Mouse (Mus musculus): ENCODE data around the gene Bclaf3. TPM values are rescaled to one million over a fixed set of nuclear protein-coding genes. Genes with fewer than 3 reads are reported as not detected.

Gene Bclaf3
- 4.6 TPM for polyA plus RNA-seq (2014; fragmentation: Illumina TruSeq; extraction: RNeasy Lipid Tissue Mini Kit (QIAGEN cat#74804); ENCODE audit: insufficient read depth, low read depth, low replicate concordance)

GRCm38 (mm10) chrX:159526388-159526787, at the start of gene Bclaf3:
Bclaf3 (plus strand) TSS chrX:159526688.

GRCm38 (mm10) chrX:159626907-159627587, 100.6 kb downstream of the Bclaf3 start, which contains the start of gene Sh3kbp1:
Sh3kbp1 (plus strand) TSS chrX:159627272.

Other genes starting within 250 kb of the Bclaf3 start
- gene Eif1ax, start 154.5 kb upstream of the Bclaf3 start, polyA plus RNA-seq (2014; fragmentation: Illumina TruSeq; extraction: RNeasy Lipid Tissue Mini Kit (QIAGEN cat#74804); ENCODE audit: insufficient read depth, low read depth, low replicate concordance): 47.7 TPM
- gene Map7d2, start 112.1 kb upstream of the Bclaf3 start, polyA plus RNA-seq (2014; fragmentation: Illumina TruSeq; extraction: RNeasy Lipid Tissue Mini Kit (QIAGEN cat#74804); ENCODE audit: insufficient read depth, low read depth, low replicate concordance): 0.12 TPM
- gene Sh3kbp1, start 100.6 kb downstream of the Bclaf3 start, polyA plus RNA-seq (2014; fragmentation: Illumina TruSeq; extraction: RNeasy Lipid Tissue Mini Kit (QIAGEN cat#74804); ENCODE audit: insufficient read depth, low read depth, low replicate concordance): 16.4 TPM

All from lung, adult 10 weeks (tissue).